Mouse (Mus musculus) CH12.LX (cell line): ENCODE results near the gene Shisa8. TPM values are rescaled to one million over a fixed set of nuclear protein-coding genes. Genes with fewer than 3 reads are reported as not detected.

Experiments used
- DNase-seq: peaks from one replicate; pipeline ENCODE4 v3.0.0-alpha.2; 2013; ENCODE audit errors: extremely low read depth
- H3K27ac ChIP-seq: 2 replicates; pipeline ENCODE4 v1.5.1; 2012; ENCODE audit warnings: low read depth, mild to moderate bottlenecking, control low read depth, moderate library complexity; ENCODE audit not compliant: insufficient read depth
- H3K27me3 ChIP-seq: replicated peaks from 2 replicates; pipeline ENCODE3; 2012; ENCODE audit warnings: inconsistent platforms
- H3K36me3 ChIP-seq, 2 experiments: replicated peaks in 1 of 2; 2 replicates each; pipeline versions ENCODE3 to v1.6.1; 2012; ENCODE audit warnings: inconsistent platforms in 1 of 2, low read length in 1 of 2, mild to moderate bottlenecking in 1 of 2, mixed read lengths in 1 of 2, moderate library complexity in 1 of 2; ENCODE audit not compliant: control insufficient read depth in 1 of 2, insufficient read depth in 1 of 2
- H3K4me1 ChIP-seq, 2 experiments: 2 replicates each; pipeline ENCODE4 v1.6.1; 2012; ENCODE audit warnings: inconsistent platforms in 1 of 2, moderate library complexity in 1 of 2; ENCODE audit not compliant: insufficient read depth in 2 of 2, control insufficient read depth in 1 of 2
- H3K4me2 ChIP-seq: 2 replicates; pipeline ENCODE4 v1.6.1; 2012; ENCODE audit warnings: low read depth, mild to moderate bottlenecking, control low read depth; ENCODE audit not compliant: poor library complexity, insufficient read depth, severe bottlenecking
- H3K4me3 ChIP-seq, 3 experiments: fragments of 150-350 bp in 1 of 3; sonication (generic) in 1 of 3; replicated peaks in 1 of 3; 2 replicates each; pipeline versions ENCODE3 to v1.5.1; 2011 to 2012; ENCODE audit warnings: low read depth in 2 of 3, low read length in 2 of 3, mild to moderate bottlenecking in 2 of 3, moderate library complexity in 2 of 3, control low read depth in 1 of 3, improper control_type of control experiment in 1 of 3, inconsistent platforms in 1 of 3, mixed read lengths in 1 of 3; ENCODE audit not compliant: poor library complexity in 1 of 3
- H3K79me2 ChIP-seq: replicated peaks from 2 replicates; pipeline ENCODE4 v1.6.1; 2012; ENCODE audit warnings: mild to moderate bottlenecking, moderate library complexity; ENCODE audit not compliant: control insufficient read depth, poor library complexity, insufficient read depth, severe bottlenecking; ENCODE audit errors: extremely low read depth
- H3K9ac ChIP-seq: 2 replicates; pipeline ENCODE4 v1.6.1; 2012; ENCODE audit warnings: low read depth, mild to moderate bottlenecking, control low read depth, moderate library complexity; ENCODE audit not compliant: insufficient read depth
- H3K9me3 ChIP-seq: replicated peaks from 2 replicates; pipeline ENCODE3; 2012; ENCODE audit warnings: low read length, inconsistent platforms, mixed read lengths
- BHLHE40 ChIP-seq: IDR thresholded peaks from 2 replicates; pipeline ENCODE4 v1.6.1; 2011; ENCODE audit warnings: mild to moderate bottlenecking, low read depth, low read length, improper control_type of control experiment
- CHD1 ChIP-seq: IDR thresholded peaks from 2 replicates; pipeline ENCODE4 v1.6.1; 2012; ENCODE audit warnings: low read depth, low read length, improper control_type of control experiment, inconsistent platforms
- CHD2 ChIP-seq: IDR thresholded peaks from 2 replicates; pipeline ENCODE4 v1.6.1; 2011; ENCODE audit warnings: low read length, improper control_type of control experiment
- CTCF ChIP-seq, 2 experiments: IDR thresholded peaks in 1 of 2; conservative IDR thresholded peaks in 1 of 2; 2 replicates each; pipeline ENCODE4 v1.5.1; 2011 to 2012; ENCODE audit warnings: low read depth in 2 of 2, low read length in 2 of 2, improper control_type of control experiment in 1 of 2, inconsistent platforms in 1 of 2, mild to moderate bottlenecking in 1 of 2, moderate library complexity in 1 of 2
- E2F4 ChIP-seq: IDR thresholded peaks from 2 replicates; pipeline ENCODE4 v1.6.1; 2011; ENCODE audit warnings: low read depth, low read length, improper control_type of control experiment; ENCODE audit not compliant: insufficient replicate concordance
- ELF1 ChIP-seq: IDR thresholded peaks from 2 replicates; pipeline ENCODE4 v1.6.1; 2014; ENCODE audit warnings: low read depth, mild to moderate bottlenecking, inconsistent platforms, low read length, improper control_type of control experiment
- EP300 ChIP-seq: IDR thresholded peaks from 2 replicates; pipeline ENCODE4 v1.6.1; 2011; ENCODE audit warnings: low read length, improper control_type of control experiment
- ETS1 ChIP-seq: conservative IDR thresholded peaks from 2 replicates; pipeline ENCODE4 v1.6.1; 2012; ENCODE audit warnings: low read depth, mild to moderate bottlenecking, inconsistent platforms, low read length, improper control_type of control experiment, moderate library complexity
- GABPA ChIP-seq: IDR thresholded peaks from 2 replicates; pipeline ENCODE4 v1.6.1; 2012; ENCODE audit warnings: low read depth, low read length, improper control_type of control experiment, inconsistent platforms; ENCODE audit not compliant: insufficient replicate concordance
- HCFC1 ChIP-seq: IDR thresholded peaks from 2 replicates; pipeline ENCODE4 v1.6.1; 2012; ENCODE audit warnings: low read depth, mild to moderate bottlenecking, inconsistent platforms, low read length, improper control_type of control experiment
- IRF4 ChIP-seq: IDR thresholded peaks from 2 replicates; pipeline ENCODE4 v1.6.1; 2014; ENCODE audit warnings: low read depth, mild to moderate bottlenecking, inconsistent platforms, low read length, improper control_type of control experiment
- JUND ChIP-seq: conservative IDR thresholded peaks from 2 replicates; pipeline ENCODE4 v1.6.1; 2011; ENCODE audit warnings: low read depth, low read length, improper control_type of control experiment
- MAX ChIP-seq: IDR thresholded peaks from 2 replicates; pipeline ENCODE4 v1.6.1; 2011; ENCODE audit warnings: low read length, improper control_type of control experiment
- MEF2A ChIP-seq: IDR thresholded peaks from 2 replicates; pipeline ENCODE4 v1.6.1; 2014; ENCODE audit warnings: low read depth, mild to moderate bottlenecking, inconsistent platforms, low read length, improper control_type of control experiment, borderline replicate concordance
- MXI1 ChIP-seq: IDR thresholded peaks from 2 replicates; pipeline ENCODE4 v1.6.1; 2011; ENCODE audit warnings: mild to moderate bottlenecking, low read depth, low read length, improper control_type of control experiment
- MYC ChIP-seq: IDR thresholded peaks from 2 replicates; pipeline ENCODE4 v1.6.1; 2011; ENCODE audit warnings: low read depth, mild to moderate bottlenecking, improper control_type of control experiment, low read length
- NELFE ChIP-seq: IDR thresholded peaks from 2 replicates; pipeline ENCODE4 v1.6.1; 2011; ENCODE audit warnings: low read depth, low read length, improper control_type of control experiment
- NRF1 ChIP-seq: IDR thresholded peaks from 2 replicates; pipeline ENCODE4 v1.6.1; 2014; ENCODE audit warnings: low read depth, mild to moderate bottlenecking, inconsistent platforms, low read length, improper control_type of control experiment, moderate library complexity
- POLR2AphosphoS2 ChIP-seq: IDR thresholded peaks from 2 replicates; pipeline ENCODE4 v1.6.1; 2011; ENCODE audit warnings: low read depth, low read length, improper control_type of control experiment
- RAD21 ChIP-seq: IDR thresholded peaks from 2 replicates; pipeline ENCODE4 v1.6.1; 2011; ENCODE audit warnings: low read depth, mild to moderate bottlenecking, low read length, improper control_type of control experiment, moderate library complexity
- SIN3A ChIP-seq: IDR thresholded peaks from 2 replicates; pipeline ENCODE4 v1.6.1; 2012; ENCODE audit warnings: low read length, improper control_type of control experiment, inconsistent platforms
- SMC3 ChIP-seq: IDR thresholded peaks from 2 replicates; pipeline ENCODE4 v1.6.1; 2011; ENCODE audit warnings: low read depth, low read length, improper control_type of control experiment
- TBP ChIP-seq: conservative IDR thresholded peaks from 2 replicates; pipeline ENCODE4 v1.6.1; 2011; ENCODE audit warnings: low read depth, low read length, improper control_type of control experiment
- TCF12 ChIP-seq: IDR thresholded peaks from 2 replicates; pipeline ENCODE4 v1.6.1; 2014; ENCODE audit warnings: low read depth, mild to moderate bottlenecking, inconsistent platforms, low read length, improper control_type of control experiment
- UBTF ChIP-seq: IDR thresholded peaks from 2 replicates; pipeline ENCODE4 v1.6.1; 2012; ENCODE audit warnings: low read depth, mild to moderate bottlenecking, inconsistent platforms, low read length, improper control_type of control experiment, moderate library complexity
- ZC3H11A ChIP-seq: IDR thresholded peaks from 2 replicates; pipeline ENCODE4 v1.6.1; 2012; ENCODE audit warnings: low read depth, mild to moderate bottlenecking, inconsistent platforms, low read length, improper control_type of control experiment
- ZMIZ1 ChIP-seq: IDR thresholded peaks from 2 replicates; pipeline ENCODE4 v1.6.1; 2012; ENCODE audit warnings: low read depth, mild to moderate bottlenecking, inconsistent platforms, low read length, improper control_type of control experiment
- ZNF384 ChIP-seq: IDR thresholded peaks from 2 replicates; pipeline ENCODE4 v1.6.1; 2012; ENCODE audit warnings: low read depth, low read length, improper control_type of control experiment, inconsistent platforms
- dilution Hi-C: fragments of 300-500 bp; cut with MboI; formaldehyde crosslinking; loops from 2 replicates; pipeline ENCODE4 v1.14.3; 2020; ENCODE audit warnings: low sequenced_read_pairs; ENCODE audit not compliant: extremely low pct_unique_long_range_greater_than_20kb, extremely low pct_ligation_motif_present
- in situ Hi-C: fragments of 300-500 bp; cut with MboI; formaldehyde crosslinking; loops from 3 replicates; pipeline ENCODE4 v1.14.3; 2019; ENCODE audit warnings: low sequenced_read_pairs, low pct_ligation_motif_present, low pct_unique_long_range_greater_than_20kb, mixed read lengths
- polyA plus RNA-seq: library from polyadenylated mRNA; unstranded; fragments of >175 nt; gene quantifications from 2 replicates; pipeline ENCODE4 v1.2.1, GENCODE M21; 2012; ENCODE audit warnings: low read depth; ENCODE audit not compliant: insufficient read length
- total RNA-seq, 2 experiments: library from RNA; depleted of rRNA; stranded (reverse); fragments of 300-350 nt in 1 of 2; fragments of >200 nt in 1 of 2; gene quantifications; 2 replicates each; pipeline ENCODE4 v1.2.3; 2012 to 2014

The Shisa8 gene
- total and polyA plus RNA-seq, 3 experiments, result 83.4 to 159 (median 103) TPM

- H3K4me1 ChIP-seq, result peaks cover 9 to 37% of the 10 kb centered on the region in 2 experiments
- in situ Hi-C loops, result no loop called here
- H3K36me3 ChIP-seq, result peaks cover 43 to 69% of the 10 kb centered on the region in 2 experiments
- H3K4me3 ChIP-seq, result no peak overlapping the region
- peaks cover 47% of the 10 kb centered on the region for H3K79me2 ChIP-seq
- no peak overlapping the region for H3K9ac ChIP-seq
- H3K27me3 ChIP-seq, result no peaks in the 10 kb centered on the region
- no peak for TF ChIP-seq MXI1
- TF ChIP-seq MYC, result no peak
- no peak for TF ChIP-seq BHLHE40
- no peak for TF ChIP-seq CHD1
- no peak for TF ChIP-seq POLR2AphosphoS2
- TF ChIP-seq ZNF384, result no peak
- TF ChIP-seq ZMIZ1, result no peak
- TF ChIP-seq GABPA, result no peak
- no peak for TF ChIP-seq JUND
- TF ChIP-seq RAD21, result no peak
- TF ChIP-seq MEF2A, result no peak
- TF ChIP-seq MAX, result no peak
- dilution Hi-C loops, result no loop called here
- no peak overlapping the region for H3K4me2 ChIP-seq
- H3K9me3 ChIP-seq, result no peaks in the 10 kb centered on the region
- DNase-seq, result no peak
- H3K27ac ChIP-seq, result peak overlapping the region; percentile 0; the same call in 1 of the 2 replicates
Observed at GRCm38 (mm10) chr15:82169671-82170070, 42.9 kb downstream of the Shisa8 start.

DNA sequence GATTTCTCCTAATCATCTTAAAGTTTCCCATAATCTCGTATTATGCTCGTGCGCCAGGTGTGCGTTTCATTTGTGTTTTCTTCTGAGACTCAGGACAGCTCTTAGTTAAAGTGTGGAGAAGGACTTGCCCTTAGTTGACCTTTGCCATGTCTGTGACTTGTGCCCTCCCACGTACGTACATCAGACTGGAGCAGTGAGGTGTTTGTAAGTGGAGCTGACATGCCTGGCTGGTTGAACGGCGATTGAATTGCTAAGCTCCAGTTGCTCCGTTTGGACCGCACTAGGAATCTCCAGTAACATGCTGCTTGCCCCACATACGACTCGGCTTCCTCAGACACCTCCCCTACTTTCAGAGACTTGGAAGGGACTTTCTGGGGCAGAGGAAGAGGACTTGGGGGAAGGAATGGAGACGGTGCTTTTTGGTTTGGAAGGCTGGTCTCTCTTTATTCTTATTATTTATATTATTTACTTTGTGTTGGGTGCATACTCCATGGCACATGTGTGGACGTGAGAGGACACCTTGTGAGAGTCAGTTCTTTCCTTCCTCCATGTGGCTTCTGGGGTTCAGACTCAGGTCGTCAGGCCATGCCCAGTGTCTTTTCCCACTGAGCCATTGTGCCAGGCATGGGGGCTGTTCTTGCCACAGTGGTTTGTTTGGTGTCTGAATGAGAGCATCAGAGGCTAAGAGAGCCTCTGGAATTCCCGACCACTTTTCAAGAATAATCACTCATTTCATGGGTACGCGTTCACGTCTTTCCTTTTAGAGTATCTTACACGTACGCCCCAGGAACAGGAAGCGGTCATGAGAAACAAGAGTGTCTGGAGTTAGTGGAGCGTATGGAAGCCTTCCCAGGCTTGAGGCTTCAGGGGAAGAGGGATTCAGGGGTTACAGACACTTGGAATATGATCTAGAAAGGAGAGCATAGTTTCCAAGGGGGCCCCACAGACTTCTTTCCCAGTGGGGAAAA, 45.1 kb downstream of the Shisa8 start:
- Histone ChIP-seq H3K36me3 (peaks cover 27 to 48% of the 10 kb centered on the region in 2 experiments), H3K4me3 (peak overlapping the region; percentile 13 to 41 (median 28)), H3K4me1 (peaks cover 9 to 53% of the 10 kb centered on the region in 2 experiments), H3K9ac (peak overlapping the region; percentile 73), H3K27ac (peak overlapping the region; percentile 96), H3K79me2 (peaks cover 59% of the 10 kb centered on the region), H3K27me3 (no peaks in the 10 kb centered on the region), H3K4me2 (peak overlapping the region; percentile 96), H3K9me3 (no peaks in the 10 kb centered on the region)
- dilution Hi-C loops (no loop called here), in situ Hi-C loops (no loop called here)
- DNase-seq, result no peak
- no peak for TF ChIP-seq CHD2
- 0 out of 2 replicates have a peak, but pooled peaks have one; percentile 14 for TF ChIP-seq IRF4
- no peak for TF ChIP-seq TBP
- no peak for TF ChIP-seq HCFC1
- TF ChIP-seq E2F4, result no peak
- TF ChIP-seq NRF1, result no peak
- 0 out of 2 replicates have a peak, but pooled peaks have one; percentile 44 for TF ChIP-seq MYC
- no peak for TF ChIP-seq ZC3H11A
- no peak for TF ChIP-seq JUND
- TF ChIP-seq SIN3A, result no peak; the same call in 1 of the 2 replicates
- no peak for TF ChIP-seq ZMIZ1
- TF ChIP-seq BHLHE40, result 0 out of 2 replicates have a peak, but pooled peaks have one; percentile 24
- 0 out of 2 replicates have a peak, but pooled peaks have one; percentile 9 for TF ChIP-seq EP300
- no peak for TF ChIP-seq MAX
- TF ChIP-seq MEF2A, result no peak
- no peak for TF ChIP-seq GABPA
- no peak for TF ChIP-seq ETS1
- no peak for TF ChIP-seq SMC3
- TF ChIP-seq ELF1, result no peak
- no peak for TF ChIP-seq POLR2AphosphoS2
- peak; percentile 75; the same call in 1 of the 2 replicates for TF ChIP-seq MXI1
- TF ChIP-seq NELFE, result no peak
- no peak for TF ChIP-seq UBTF
- TF ChIP-seq CTCF (conservative IDR thresholded peaks at IDR 0.05 in 1 of 2, IDR thresholded peaks at IDR 0.05 in 1 of 2; ENCODE audit: low read depth in 2 of 2, low read length in 2 of 2), result no peak
- TF ChIP-seq TCF12, result 0 out of 2 replicates have a peak, but pooled peaks have one; percentile 9
- TF ChIP-seq CHD1, result no peak
